Mouse (Mus musculus): ENCODE results near the gene Vkorc1l1.

Gene Vkorc1l1

DNA sequence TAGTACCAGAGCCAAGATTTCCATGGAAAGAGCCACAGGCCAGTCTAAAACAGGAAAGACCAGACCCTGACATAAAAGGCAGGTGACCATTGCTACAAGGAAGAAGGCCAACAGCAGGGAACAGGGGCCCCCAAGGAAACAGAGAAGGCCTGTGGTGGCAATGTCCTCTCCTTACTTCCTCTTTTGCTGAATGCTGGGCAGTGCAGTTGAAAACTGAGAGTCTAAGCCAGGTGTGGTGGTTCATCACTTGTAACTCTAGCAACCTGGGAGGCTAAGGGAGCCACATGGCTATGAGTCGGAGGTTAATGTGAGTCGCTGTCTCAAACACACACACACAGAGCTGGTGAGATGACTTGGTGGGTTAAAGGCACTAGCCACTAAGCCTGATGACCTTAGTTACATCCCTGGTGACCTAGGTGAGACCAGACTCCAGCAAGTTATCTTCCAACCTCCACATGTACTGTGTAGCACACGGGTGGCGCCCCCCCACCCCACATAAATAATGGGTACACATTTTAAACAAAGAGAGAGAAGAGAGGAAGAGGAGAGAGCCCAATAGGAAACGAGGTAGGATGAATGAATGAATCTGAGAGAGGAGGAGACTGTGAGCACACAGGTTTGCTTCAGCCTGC, 59.7 kb downstream of the Vkorc1l1 start:
- in situ Hi-C loops (cut with MboI; ENCODE audit: low sequenced_read_pairs), result no loop called here

GRCm38 (mm10) chr5:130002301-130003146, 60.8 kb downstream of the Vkorc1l1 start, which contains the start of gene Gusb:
Gene Gusb (minus strand): TSS chr5:130003049.
- in situ Hi-C loops (cut with MboI; ENCODE audit: low sequenced_read_pairs), result no loop called here

- in situ Hi-C loops (cut with MboI; ENCODE audit: low sequenced_read_pairs), result no loop called here
Measured at GRCm38 (mm10) chr5:130003229-130003628, 61.5 kb downstream of the Vkorc1l1 start.

- in situ Hi-C loops (cut with MboI; ENCODE audit: low sequenced_read_pairs), result no loop called here
Measured at GRCm38 (mm10) chr5:130007344-130007743, 65.6 kb downstream of the Vkorc1l1 start.

- in situ Hi-C loops (cut with MboI; ENCODE audit: low sequenced_read_pairs), result no loop called here
Measured at GRCm38 (mm10) chr5:130008034-130008590, 66.3 kb downstream of the Vkorc1l1 start.

- in situ Hi-C loops (cut with MboI; ENCODE audit: low sequenced_read_pairs), result no loop called here
Measured at GRCm38 (mm10) chr5:130009784-130010183, 68.0 kb downstream of the Vkorc1l1 start.

- in situ Hi-C loops (cut with MboI; ENCODE audit: low sequenced_read_pairs), result no loop called here
Measured at GRCm38 (mm10) chr5:130010961-130011360, 69.2 kb downstream of the Vkorc1l1 start.

GRCm38 (mm10) chr5:130015104-130015503, 73.3 kb downstream of the Vkorc1l1 start:
- in situ Hi-C loops (cut with MboI; ENCODE audit: low sequenced_read_pairs), result no loop called here

DNA sequence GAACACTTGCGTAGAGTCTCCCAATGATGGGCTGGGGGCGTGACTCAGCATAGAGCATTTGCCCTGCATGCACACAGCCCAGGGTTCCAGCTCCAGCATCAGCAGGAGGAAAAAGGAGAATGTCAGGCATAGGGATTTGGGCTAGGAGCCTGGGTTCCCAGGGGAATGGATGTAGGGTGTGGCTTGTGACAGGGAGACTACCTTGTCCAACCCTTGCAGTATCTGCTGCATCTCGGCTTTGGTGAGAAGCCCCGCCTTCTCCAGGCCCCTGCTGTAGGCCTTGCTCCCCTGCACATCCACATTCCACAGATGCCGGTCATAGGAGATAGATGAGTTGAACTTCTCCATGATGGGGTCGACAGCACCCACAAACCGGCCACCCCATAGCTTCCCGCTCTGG, 77.7 kb downstream of the Vkorc1l1 start:
- in situ Hi-C loops (cut with MboI; ENCODE audit: low sequenced_read_pairs), result no loop called here

GRCm38 (mm10) chr5:130021361-130021966, 79.7 kb downstream of the Vkorc1l1 start:
- in situ Hi-C loops (cut with MboI; ENCODE audit: low sequenced_read_pairs), result no loop called here

DNA sequence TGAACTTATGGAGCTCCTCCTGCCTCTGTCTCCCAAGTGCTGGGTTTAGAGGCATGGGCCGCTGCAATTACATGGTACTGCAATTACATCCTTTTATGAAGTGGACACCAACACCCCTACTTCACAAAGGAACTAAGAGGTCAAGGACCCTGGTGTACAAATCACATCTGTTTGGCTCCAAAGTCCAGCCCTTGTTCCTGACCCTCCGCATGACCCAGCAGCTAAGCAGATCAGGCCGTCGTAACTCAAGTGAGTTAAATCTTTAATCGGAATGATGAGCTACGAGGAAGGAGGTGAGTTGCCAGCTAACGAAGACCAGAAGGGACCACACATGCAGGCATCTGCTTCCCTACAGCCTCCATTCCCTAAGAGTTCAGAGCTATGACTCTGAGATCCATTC, 80.6 kb downstream of the Vkorc1l1 start:
- in situ Hi-C loops (cut with MboI; ENCODE audit: low sequenced_read_pairs), result no loop called here

DNA sequence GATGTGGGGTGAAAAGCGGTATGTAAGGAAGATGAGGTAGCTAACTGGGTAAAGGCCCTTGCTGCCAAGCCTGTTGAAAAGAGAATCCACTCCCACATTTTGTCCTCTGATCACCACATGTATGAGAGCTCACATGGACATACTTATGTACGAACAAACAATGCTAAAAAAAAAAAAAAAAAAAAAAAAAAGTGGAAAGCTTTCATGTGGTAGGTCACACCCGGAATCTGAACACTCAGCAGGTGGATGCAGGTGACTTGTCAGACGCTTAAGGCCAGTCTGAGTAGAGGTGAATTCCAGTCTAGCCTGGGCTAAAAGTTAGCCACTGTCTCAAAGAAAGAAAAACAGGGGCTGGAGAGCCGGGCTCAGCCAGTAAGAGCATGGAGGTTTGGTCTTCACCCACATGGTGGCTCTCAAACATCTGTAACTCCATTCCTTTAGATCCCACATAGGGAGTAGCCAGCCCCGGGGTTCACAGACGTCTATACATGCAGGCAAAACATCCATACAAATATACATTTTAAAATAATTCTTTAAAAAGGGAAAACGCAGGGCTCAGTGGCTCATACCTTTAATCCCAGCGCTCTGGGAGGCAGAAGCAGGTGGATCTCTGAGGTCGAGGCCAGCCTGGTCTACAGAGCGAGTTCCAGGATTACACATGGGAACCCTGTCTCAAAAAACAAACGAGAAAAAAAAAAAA, 81.4 kb downstream of the Vkorc1l1 start:
- in situ Hi-C loops (cut with MboI; ENCODE audit: low sequenced_read_pairs), result no loop called here

- in situ Hi-C loops (cut with MboI; ENCODE audit: low sequenced_read_pairs), result no loop called here
Measured at GRCm38 (mm10) chr5:130023767-130024539, 82.2 kb downstream of the Vkorc1l1 start.

- in situ Hi-C loops (cut with MboI; ENCODE audit: low sequenced_read_pairs), result no loop called here
Measured at GRCm38 (mm10) chr5:130027134-130027533, 85.4 kb downstream of the Vkorc1l1 start.

GRCm38 (mm10) chr5:130027696-130028095, 85.9 kb downstream of the Vkorc1l1 start:
- in situ Hi-C loops (cut with MboI; ENCODE audit: low sequenced_read_pairs), result no loop called here

GRCm38 (mm10) chr5:130029142-130029897, 87.5 kb downstream of the Vkorc1l1 start, which contains the start of the genes Asl and Crcp:
Gene Asl (minus strand): TSS chr5:130029247.
Gene Crcp (plus strand): TSS chr5:130029290.
- in situ Hi-C loops (cut with MboI; ENCODE audit: low sequenced_read_pairs), result no loop called here

- in situ Hi-C loops (cut with MboI; ENCODE audit: low sequenced_read_pairs), result no loop called here
Measured at GRCm38 (mm10) chr5:130031410-130032390, 89.9 kb downstream of the Vkorc1l1 start.

DNA sequence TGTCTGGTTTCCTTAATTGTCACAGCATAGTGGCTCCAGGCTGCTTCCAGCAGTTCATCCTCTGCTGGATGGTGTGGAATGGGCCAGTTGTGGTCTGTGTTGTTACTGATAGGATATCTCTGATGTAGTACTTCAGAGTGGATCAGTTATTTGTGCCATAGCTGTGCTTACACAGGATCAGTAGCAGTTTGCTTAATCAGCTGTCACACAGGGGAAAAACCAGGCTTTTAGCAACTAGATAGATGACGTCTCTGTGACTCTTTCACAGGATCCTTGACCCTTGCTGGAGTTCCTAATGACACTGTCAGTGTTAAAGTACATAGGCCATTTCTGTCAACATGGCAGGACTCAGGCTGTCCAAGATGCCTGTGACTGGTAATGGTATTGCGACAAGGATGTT, 92.1 kb downstream of the Vkorc1l1 start:
- in situ Hi-C loops (cut with MboI; ENCODE audit: low sequenced_read_pairs), result no loop called here
